ENCODE assay signal across 14 mouse cellular contexts in the genomic region with DNA sequence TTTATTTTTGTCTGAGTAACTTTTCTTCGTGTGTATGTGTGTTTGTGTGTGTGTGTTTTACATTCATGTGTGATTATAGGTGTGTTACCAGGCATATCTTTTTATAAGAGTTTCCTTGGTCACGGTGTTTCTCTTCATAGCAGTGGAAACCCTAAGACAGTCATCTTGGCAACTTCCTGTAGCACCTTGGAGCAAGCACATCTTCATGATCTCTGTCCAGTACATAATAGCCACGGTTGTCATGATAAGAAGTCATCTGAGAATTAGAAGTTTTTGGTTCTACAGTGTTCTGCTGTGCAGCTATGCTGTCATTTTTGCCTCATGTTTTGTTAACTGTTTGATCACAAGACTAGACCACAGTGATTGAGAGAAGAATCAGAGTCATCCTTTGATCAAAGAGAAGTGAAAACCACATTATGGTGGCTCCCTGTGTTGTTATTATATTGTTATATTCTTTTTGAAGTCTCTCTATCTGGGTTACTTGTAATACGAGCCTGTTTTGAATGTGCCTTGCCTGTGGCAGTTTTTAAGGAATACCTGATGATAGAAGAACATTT.
"Had no signal": no experiment of that assay in that cellular context is flagged by ENCODE, and none has a peak within 500 bp of the region (broad histone marks: within the 10 kb centered on the region; RNA-seq: fewer than 3 reads in every experiment).

No protein-coding gene starts in this region.

- H3K4me2 ChIP-seq: liver, embryonic 13.5 days; midbrain, embryonic 12.5 days; midbrain, embryonic 15.5 days; neural tube, embryonic 13.5 days had no signal

- H3K4me3 ChIP-seq: left cerebral cortex, adult 2 months; liver, embryonic 13.5 days; midbrain, embryonic 12.5 days; midbrain, embryonic 15.5 days; neural tube, embryonic 13.5 days had no signal

- ATAC-seq: midbrain, embryonic 15.5 days had no signal

- H3K9ac ChIP-seq: liver, embryonic 13.5 days; midbrain, embryonic 12.5 days; midbrain, embryonic 15.5 days; neural tube, embryonic 13.5 days had no signal

- H3K4me1 ChIP-seq: midbrain, embryonic 12.5 days; midbrain, embryonic 15.5 days; neural tube, embryonic 13.5 days had no signal

- DNase-seq: kidney, adult 9 months; kidney, postnatal 14 days; kidney, postnatal 4 days; liver, embryonic 13.5 days; lung, adult 2 months; retina, postnatal 1 day; right cerebral cortex, postnatal 25 days; thymus, adult 18-20 months; thymus, postnatal 4 days had no signal

- H3K27ac ChIP-seq: left cerebral cortex, adult 2 months; macrophage; midbrain, embryonic 12.5 days; midbrain, embryonic 15.5 days; neural tube, embryonic 13.5 days had no signal

- H3K27me3 ChIP-seq: liver, embryonic 13.5 days; midbrain, embryonic 12.5 days; midbrain, embryonic 15.5 days; neural tube, embryonic 13.5 days had no signal

- H3K9me3 ChIP-seq: liver, embryonic 13.5 days; midbrain, embryonic 12.5 days; midbrain, embryonic 15.5 days; neural tube, embryonic 13.5 days had no signal
